Comparison of ENCODE assay signal across 20 mouse cellular contexts in genomic region chr6:92862599-92862998, GRCm38 (mm10). TPM values are rescaled to one million over a fixed set of nuclear protein-coding genes. Genes with fewer than 3 reads are reported as not detected.
"Had no signal": no experiment of that assay in that cellular context is flagged by ENCODE, and none has a peak within 500 bp of the region (broad histone marks: within the 10 kb centered on the region; RNA-seq: fewer than 3 reads in every experiment).

No protein-coding gene starts in this region.

- H3K27me3 ChIP-seq: limb, embryonic 13.5 days; midbrain, embryonic 12.5 days had no signal

- H3K9ac ChIP-seq: limb, embryonic 13.5 days; liver, embryonic 14.5 days; midbrain, embryonic 12.5 days had no signal

- H3K27ac ChIP-seq: layer of hippocampus, adult 2 months; limb, embryonic 13.5 days; liver, embryonic 14.5 days; midbrain, embryonic 12.5 days had no signal

- H3K36me3 ChIP-seq: midbrain, embryonic 12.5 days had no signal

- H3K4me3 ChIP-seq: layer of hippocampus, adult 2 months; limb, embryonic 13.5 days; midbrain, embryonic 12.5 days had no signal

- ATAC-seq: midbrain, embryonic 16.5 days had no signal

- H3K4me1 ChIP-seq: midbrain, embryonic 12.5 days had no signal

- DNase-seq: kidney, postnatal 10 days; kidney, postnatal 4 days; left cerebral cortex, postnatal 4 days; lung, adult 18-20 months; right cerebral cortex, adult 18-20 months; right cerebral cortex, postnatal 25 days; thymus, adult 18-20 months; thymus, postnatal 14 days had no signal

- H3K9me3 ChIP-seq: limb, embryonic 13.5 days; midbrain, embryonic 12.5 days had no signal

- H3K4me2 ChIP-seq: limb, embryonic 13.5 days; midbrain, embryonic 12.5 days had no signal

RNA-seq across cellular contexts. Expression of gene Gm15737, which starts 6.6 kb away (rescaled TPM):
- total RNA-seq: layer of hippocampus, adult 2 months; layer of hippocampus, postnatal 10 days; left cerebral cortex, adult 18-20 months; left cerebral cortex, postnatal 10 days; left cerebral cortex, postnatal 4 days; liver, adult 2 months; megakaryocyte-erythroid progenitor cell, adult 5-6 weeks had no signal
- polyA plus RNA-seq: liver, adult 2 months; liver, embryonic 14.5 days; midbrain, embryonic 12.5 days; midbrain, embryonic 16.5 days; small intestine, adult 2 months had no signal

RNA-seq across cellular contexts. Expression of gene A730049H05Rik, which starts 46.3 kb away (rescaled TPM):
- total RNA-seq: left cerebral cortex, adult 18-20 months; left cerebral cortex, postnatal 10 days; liver, adult 2 months; megakaryocyte-erythroid progenitor cell, adult 5-6 weeks had no signal
- polyA plus RNA-seq: liver, adult 2 months; small intestine, adult 2 months; urinary bladder, adult 2 months had no signal
